Mouse (Mus musculus) lung, postnatal 0 days (tissue): ENCODE measurements around the gene Hdac11. TPM values are rescaled to one million over a fixed set of nuclear protein-coding genes. Genes with fewer than 3 reads are reported as not detected.

Experiments
- ATAC-seq: fragments of 200-750 bp; cut with Nextera tagmentation; 2 replicates; pipeline ENCODE4 v1.8.0; 2017; ENCODE audit warnings: moderate library complexity
- DNase-seq: peaks from one replicate; pipeline ENCODE4 v3.0.0-alpha.2; 2016; ENCODE audit warnings: low spot score
- H3K27ac ChIP-seq: fragments of 300-500 bp; sonication (generic); 2 replicates; pipeline ENCODE4 v1.5.1; 2014; ENCODE audit warnings: antibody characterized with exemption, mild to moderate bottlenecking, low read length, mixed read lengths
- H3K27me3 ChIP-seq: fragments of 300-500 bp; sonication (generic); replicated peaks from 2 replicates; pipeline ENCODE4 v1.6.1; 2014; ENCODE audit warnings: low read length, mixed read lengths; ENCODE audit not compliant: insufficient read depth
- H3K36me3 ChIP-seq: fragments of 300-500 bp; sonication (generic); 2 replicates; pipeline ENCODE4 v1.6.1; 2014; ENCODE audit warnings: low read length, mixed read lengths; ENCODE audit not compliant: insufficient read depth
- H3K4me1 ChIP-seq: fragments of 300-500 bp; sonication (generic); 2 replicates; pipeline ENCODE4 v1.6.1; 2014; ENCODE audit warnings: antibody characterized with exemption, low read depth, low read length, mixed read lengths; ENCODE audit not compliant: insufficient read depth
- H3K4me2 ChIP-seq: fragments of 300-500 bp; sonication (generic); replicated peaks from 2 replicates; pipeline ENCODE4 v1.6.1; 2014; ENCODE audit warnings: low read depth, mild to moderate bottlenecking, low read length, moderate library complexity, mixed read lengths
- H3K4me3 ChIP-seq: fragments of 300-500 bp; sonication (generic); 2 replicates; pipeline ENCODE4 v1.5.1; 2014; ENCODE audit warnings: low read depth, low read length
- H3K9ac ChIP-seq: fragments of 300-500 bp; sonication (generic); replicated peaks from 2 replicates; pipeline ENCODE4 v1.6.1; 2014; ENCODE audit warnings: low read depth, mild to moderate bottlenecking
- H3K9me3 ChIP-seq: fragments of 300-500 bp; sonication (generic); 2 replicates; pipeline ENCODE4 v1.6.1; 2016; ENCODE audit warnings: low read length, mixed read lengths
- CTCF ChIP-seq: IDR thresholded peaks from 2 replicates; pipeline ENCODE4 v1.5.1; 2016; ENCODE audit warnings: antibody characterized with exemption, mild to moderate bottlenecking
- EP300 ChIP-seq: IDR thresholded peaks from 2 replicates; pipeline ENCODE4 v1.6.1; 2016; ENCODE audit warnings: antibody characterized with exemption, mild to moderate bottlenecking, control low read depth
- WGBS: fragments of 180-500 bp; shearing (Covaris S2); extraction: QIAGEN DNeasy Blood & Tissue Kit; methylation state at CpG from one replicate; pipeline ENCODE4 v1.1.7; 2014; 5-methylcytosine and 5-hydroxymethylcytosine counted together
- polyA plus RNA-seq: library from polyadenylated mRNA; unstranded; fragments of >200 nt; fragmentation: Nextera tagmentation; extraction: Ambion mirVana; gene quantifications from 2 replicates; pipeline ENCODE4 v1.2.1, GENCODE M21; 2015

Gene Hdac11
- polyA plus RNA-seq, 1 experiment from 2014 or later: 3.8 TPM

GRCm38 (mm10) chr6:91156062-91156461 lies 403 bp upstream of the Hdac11 start:
- Histone ChIP-seq H3K9me3 (no peaks in the 10 kb centered on the region), H3K27me3 (no peaks in the 10 kb centered on the region), H3K4me3 (no peak overlapping the region), H3K27ac (no peak overlapping the region), H3K4me2 (peak overlapping the region; percentile 94), H3K4me1 (no peaks in the 10 kb centered on the region), H3K36me3 (no peaks in the 10 kb centered on the region), H3K9ac (no peak overlapping the region)
- WGBS: 20% methylated on average over 4 of the region's 4 CpGs
- ATAC-seq (no peak), DNase-seq (no peak)
- TF ChIP-seq CTCF (no peak), EP300 (no peak)

- DNase-seq (no peak), ATAC-seq (no peak)
- 40% methylated on average over 5 of the region's 6 CpGs for WGBS
- Histone ChIP-seq H3K27ac (peak overlapping the region; percentile 64; the same call in 1 of the 2 replicates), H3K9me3 (no peaks in the 10 kb centered on the region), H3K27me3 (no peaks in the 10 kb centered on the region), H3K4me2 (peak overlapping the region; percentile 94), H3K9ac (peak overlapping the region; percentile 50), H3K36me3 (no peaks in the 10 kb centered on the region), H3K4me1 (no peaks in the 10 kb centered on the region), H3K4me3 (peak overlapping the region; percentile 50; the same call in 1 of the 2 replicates)
- TF ChIP-seq EP300: no peak
- TF ChIP-seq CTCF: no peak
Measured at GRCm38 (mm10) chr6:91157237-91157570, 739 bp downstream of the Hdac11 start.

GRCm38 (mm10) chr6:91159047-91159446 lies 2.6 kb downstream of the Hdac11 start:
- no peak overlapping the region for H3K4me3 ChIP-seq
- DNase-seq (no peak), ATAC-seq (no peak)
- H3K27me3 ChIP-seq: no peaks in the 10 kb centered on the region
- no peaks in the 10 kb centered on the region for H3K36me3 ChIP-seq
- TF ChIP-seq CTCF: no peak
- TF ChIP-seq EP300: no peak
- H3K4me1 ChIP-seq: no peaks in the 10 kb centered on the region
- no peak overlapping the region for H3K4me2 ChIP-seq
- H3K9ac ChIP-seq: no peak overlapping the region
- no peak overlapping the region for H3K27ac ChIP-seq
- 69% methylated on average over 9 of the region's 9 CpGs for WGBS
- no peaks in the 10 kb centered on the region for H3K9me3 ChIP-seq

- 43% methylated on average over 3 of the region's 3 CpGs for WGBS
- no peak overlapping the region for H3K9ac ChIP-seq
- no peaks in the 10 kb centered on the region for H3K9me3 ChIP-seq
- DNase-seq (no peak), ATAC-seq (no peak)
- no peak for TF ChIP-seq CTCF
- no peak for TF ChIP-seq EP300
- no peaks in the 10 kb centered on the region for H3K36me3 ChIP-seq
- no peak overlapping the region for H3K4me2 ChIP-seq
- no peaks in the 10 kb centered on the region for H3K4me1 ChIP-seq
- no peak overlapping the region for H3K27ac ChIP-seq
- no peak overlapping the region for H3K4me3 ChIP-seq
- no peaks in the 10 kb centered on the region for H3K27me3 ChIP-seq
Measured at GRCm38 (mm10) chr6:91160399-91160798, 3.9 kb downstream of the Hdac11 start.

GRCm38 (mm10) chr6:91160976-91161375 lies 4.5 kb downstream of the Hdac11 start:
- no peak for TF ChIP-seq EP300
- no peaks in the 10 kb centered on the region for H3K9me3 ChIP-seq
- no peak for DNase-seq
- 80% methylated on average over 2 of the region's 2 CpGs for WGBS
- H3K9ac ChIP-seq: no peak overlapping the region
- no peaks in the 10 kb centered on the region for H3K27me3 ChIP-seq
- H3K4me1 ChIP-seq: no peaks in the 10 kb centered on the region
- no peak overlapping the region for H3K27ac ChIP-seq
- no peak overlapping the region for H3K4me2 ChIP-seq
- H3K36me3 ChIP-seq: no peaks in the 10 kb centered on the region
- no peak overlapping the region for H3K4me3 ChIP-seq
- no peak for ATAC-seq

- TF ChIP-seq CTCF (no peak), EP300 (no peak)
- no peak overlapping the region for H3K4me3 ChIP-seq
- no peaks in the 10 kb centered on the region for H3K9me3 ChIP-seq
- H3K27me3 ChIP-seq: no peaks in the 10 kb centered on the region
- H3K27ac ChIP-seq: no peak overlapping the region
- no peak overlapping the region for H3K9ac ChIP-seq
- ATAC-seq: no peak
- H3K36me3 ChIP-seq: no peaks in the 10 kb centered on the region
- DNase-seq: no peak
- no peaks in the 10 kb centered on the region for H3K4me1 ChIP-seq
- no peak overlapping the region for H3K4me2 ChIP-seq
- 58% methylated on average over 6 of the region's 6 CpGs for whole genome bisulfite sequencing
Measured at GRCm38 (mm10) chr6:91161506-91162235, 5.2 kb downstream of the Hdac11 start.

- ATAC-seq: no peak
- no peaks in the 10 kb centered on the region for H3K36me3 ChIP-seq
Measured at GRCm38 (mm10) chr6:91162314-91162713, 5.8 kb downstream of the Hdac11 start.

More at GRCm38 (mm10) chr6:91162314-91162713, 5.8 kb downstream of the Hdac11 start:
- no peak overlapping the region for H3K4me2 ChIP-seq
- WGBS: 88% methylated on average over 5 of the region's 5 CpGs
- no peak overlapping the region for H3K9ac ChIP-seq
- H3K27ac ChIP-seq: no peak overlapping the region
- TF ChIP-seq CTCF (no peak), EP300 (no peak)
- no peaks in the 10 kb centered on the region for H3K9me3 ChIP-seq
- H3K27me3 ChIP-seq: no peaks in the 10 kb centered on the region
- H3K4me1 ChIP-seq: no peaks in the 10 kb centered on the region
- no peak for DNase-seq
- no peak overlapping the region for H3K4me3 ChIP-seq
